Mouse (Mus musculus): Measurements from ENCODE around the gene Pitpnm2.
"Not testable (repeated sequence)": the region's sequence is repeated elsewhere in the genome, so short reads cannot be mapped to it uniquely, and the experiment has no call there.

The Pitpnm2 gene

DNA sequence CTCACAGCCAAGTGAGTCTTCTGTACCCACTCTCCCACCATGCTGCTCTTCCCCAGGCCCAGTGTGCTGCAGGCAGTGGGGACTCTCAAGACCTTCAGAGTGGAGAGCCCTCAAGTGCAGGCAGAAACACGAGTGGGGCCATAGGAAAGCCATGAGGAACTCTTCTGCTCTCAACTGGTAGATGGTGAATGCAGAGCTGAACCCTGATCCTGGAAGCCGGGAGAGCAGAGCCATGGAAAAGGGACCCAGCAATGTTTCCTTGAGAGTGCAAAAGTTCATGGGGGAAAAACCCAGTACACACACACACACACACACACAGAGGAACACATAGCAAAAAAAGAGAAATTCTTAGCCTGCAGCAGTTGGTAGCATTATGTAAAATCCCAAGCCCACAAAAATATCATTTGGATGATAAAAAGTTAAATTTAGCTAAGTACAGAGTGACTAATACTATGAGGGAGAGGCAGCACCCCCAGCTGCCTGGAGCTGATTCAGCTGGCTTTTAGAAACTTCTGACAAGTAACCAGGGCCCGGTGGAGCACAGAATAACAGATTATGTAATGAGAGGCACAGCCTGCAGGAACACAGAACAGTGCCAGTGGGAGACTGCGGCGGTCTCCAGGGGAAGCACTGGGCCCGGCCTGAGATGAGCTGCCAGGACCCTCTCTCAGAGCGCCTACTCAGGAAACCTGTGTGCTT, 28.4 kb downstream of the Pitpnm2 start:
- peak; percentile 91 for DNase-seq (ENCODE audit: low read depth, low spot score)

DNA sequence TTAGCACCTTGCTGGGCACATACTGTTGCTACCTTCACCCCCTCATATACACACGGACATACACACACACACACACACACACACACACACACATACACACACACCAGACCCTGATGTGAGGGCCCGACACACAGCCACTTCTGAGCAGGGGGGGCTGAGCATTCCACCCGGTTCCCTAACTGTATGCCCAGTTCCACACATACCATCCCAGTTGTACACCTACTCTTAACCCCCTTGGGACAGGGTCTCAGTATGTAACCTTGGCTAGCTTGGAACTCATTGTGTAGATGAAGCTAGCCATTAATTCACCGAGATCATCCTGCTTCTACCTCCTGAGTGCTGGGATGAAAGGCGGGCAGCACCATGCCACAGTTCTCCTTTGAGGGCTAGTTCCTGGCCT, 29.0 kb downstream of the Pitpnm2 start:
- no peak for DNase-seq (ENCODE audit: low read depth, low spot score)

DNA sequence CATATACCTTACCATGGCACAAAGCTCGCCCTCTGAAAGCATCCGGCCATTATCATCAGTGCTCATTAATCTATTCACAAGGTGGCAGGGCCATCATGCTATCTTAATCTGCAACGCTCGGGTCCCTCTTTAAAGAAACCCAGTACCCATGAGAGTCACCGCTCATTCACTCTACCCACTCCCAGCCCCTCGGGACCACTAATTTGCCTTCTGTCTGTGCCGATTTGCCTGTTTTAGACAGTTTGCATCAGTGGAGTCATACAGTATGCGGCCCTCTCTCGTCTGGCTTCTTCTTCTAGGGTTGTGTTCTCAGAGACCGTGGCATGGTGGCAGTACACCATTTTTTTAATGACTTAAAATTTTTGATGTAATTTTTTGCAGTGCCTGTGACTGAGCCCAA, 30.1 kb downstream of the Pitpnm2 start:
- no peak for DNase-seq (ENCODE audit: low read depth, low spot score)

- DNase-seq (ENCODE audit: low read depth, low spot score), result no peak
Measured at GRCm38 (mm10) chr5:124218986-124219385, 30.6 kb downstream of the Pitpnm2 start.

- no peak for DNase-seq (ENCODE audit: low read depth, low spot score)
Measured at GRCm38 (mm10) chr5:124217566-124218249, 31.9 kb downstream of the Pitpnm2 start.

- not testable (repeated sequence) for DNase-seq (ENCODE audit: low read depth, low spot score)
Measured at GRCm38 (mm10) chr5:124217092-124217491, 32.5 kb downstream of the Pitpnm2 start.

GRCm38 (mm10) chr5:124216403-124216802, 33.2 kb downstream of the Pitpnm2 start:
- no peak for DNase-seq (ENCODE audit: low read depth, low spot score)

- no peak for DNase-seq (ENCODE audit: low read depth, low spot score)
Measured at GRCm38 (mm10) chr5:124215647-124216046, 33.9 kb downstream of the Pitpnm2 start.

- DNase-seq (ENCODE audit: low read depth, low spot score), result no peak
Measured at GRCm38 (mm10) chr5:124214516-124215145, 34.9 kb downstream of the Pitpnm2 start.

DNA sequence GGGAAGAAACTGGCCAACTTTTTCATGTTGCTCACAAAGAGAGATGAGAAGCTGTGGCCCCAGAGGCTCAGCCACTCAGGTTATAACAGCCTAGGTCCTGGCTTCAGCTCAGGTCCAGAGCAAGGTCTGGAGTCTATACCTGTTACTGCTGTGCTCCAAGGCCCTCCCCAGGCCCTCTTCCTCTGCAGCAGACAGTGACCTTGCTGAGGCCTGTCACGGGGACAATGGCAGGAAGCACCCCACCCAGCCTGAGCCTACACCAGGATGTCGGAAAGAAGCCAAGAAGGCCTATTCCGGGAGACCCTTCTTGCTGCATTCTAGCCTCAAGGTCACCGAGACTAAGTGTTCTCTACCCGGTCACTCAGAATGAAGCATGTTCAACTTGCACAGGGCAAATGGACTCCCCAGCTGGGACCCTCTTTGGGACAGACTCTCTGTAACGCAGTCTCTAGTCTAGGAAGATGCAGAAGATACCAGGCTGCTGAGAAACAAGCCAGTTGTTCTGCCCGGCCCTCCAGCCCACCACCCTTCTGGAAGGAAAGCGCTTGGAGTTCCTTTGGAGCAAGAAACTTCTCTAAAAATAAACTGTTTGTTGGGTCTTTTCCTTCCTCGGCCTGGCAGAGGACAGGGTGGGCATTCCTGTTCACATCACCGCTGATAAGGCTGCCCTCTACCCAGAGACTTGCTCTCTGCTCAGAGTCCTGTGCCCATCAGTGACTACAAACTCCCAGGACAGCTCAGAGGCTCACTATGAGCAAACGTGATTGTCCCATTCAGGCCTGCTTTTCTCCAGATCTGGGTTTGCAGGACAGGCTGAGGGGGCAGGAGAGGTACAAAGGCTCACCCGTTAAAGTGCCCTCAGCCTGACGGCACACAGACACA, 35.7 kb downstream of the Pitpnm2 start:
- no peak for DNase-seq (ENCODE audit: low read depth, low spot score)

GRCm38 (mm10) chr5:124211669-124212068, 37.9 kb downstream of the Pitpnm2 start:
- DNase-seq (ENCODE audit: low read depth, low spot score), result no peak

- peak; percentile 88 for DNase-seq (ENCODE audit: low read depth, low spot score)
Measured at GRCm38 (mm10) chr5:124211234-124211633, 38.3 kb downstream of the Pitpnm2 start.

- no peak for DNase-seq (ENCODE audit: low read depth, low spot score)
Measured at GRCm38 (mm10) chr5:124210281-124211016, 39.1 kb downstream of the Pitpnm2 start.

DNA sequence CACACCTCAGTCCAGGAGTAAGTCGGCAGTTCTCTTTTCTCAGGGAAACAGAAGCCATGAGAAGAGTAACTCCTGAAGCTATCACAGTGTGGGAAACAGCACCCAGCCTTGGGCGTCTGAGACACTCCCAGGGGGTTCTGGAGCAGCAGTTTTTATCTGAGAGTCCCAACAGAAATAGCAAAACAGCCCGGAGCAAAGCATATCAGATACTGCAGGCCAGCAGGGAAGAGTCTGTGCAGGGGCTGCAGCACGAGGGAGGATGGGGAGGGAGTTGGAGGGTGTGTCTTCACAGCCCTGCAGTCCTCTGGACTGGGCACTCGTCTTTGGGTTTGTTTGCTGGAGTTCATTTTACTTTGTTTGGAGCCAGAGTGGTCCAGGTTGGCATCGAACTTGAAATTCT, 39.7 kb downstream of the Pitpnm2 start:
- no peak for DNase-seq (ENCODE audit: low read depth, low spot score)

DNA sequence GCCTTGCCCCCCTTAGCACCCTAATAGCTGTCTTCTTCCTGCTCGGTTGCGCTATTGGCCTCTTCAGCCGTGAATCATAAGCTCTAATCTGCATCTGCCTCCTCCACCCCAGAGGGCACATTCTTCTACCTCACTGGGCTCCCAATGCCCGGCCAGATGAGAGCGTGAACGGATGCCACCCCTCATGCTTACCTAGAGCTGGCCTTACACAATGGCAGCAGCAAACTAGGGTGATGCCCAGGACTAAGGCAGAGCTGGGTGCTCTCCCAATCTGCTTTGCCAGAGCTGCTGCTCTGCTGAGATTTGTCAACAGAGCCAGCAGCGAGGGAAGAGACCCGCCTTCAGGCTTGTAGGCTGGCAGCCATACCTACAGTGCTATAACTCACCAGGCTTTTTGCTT, 41.5 kb downstream of the Pitpnm2 start:
- DNase-seq (ENCODE audit: low read depth, low spot score), result no peak

- peak; percentile 86 for DNase-seq (ENCODE audit: low read depth, low spot score)
Measured at GRCm38 (mm10) chr5:124206481-124207038, 43.0 kb downstream of the Pitpnm2 start.

DNA sequence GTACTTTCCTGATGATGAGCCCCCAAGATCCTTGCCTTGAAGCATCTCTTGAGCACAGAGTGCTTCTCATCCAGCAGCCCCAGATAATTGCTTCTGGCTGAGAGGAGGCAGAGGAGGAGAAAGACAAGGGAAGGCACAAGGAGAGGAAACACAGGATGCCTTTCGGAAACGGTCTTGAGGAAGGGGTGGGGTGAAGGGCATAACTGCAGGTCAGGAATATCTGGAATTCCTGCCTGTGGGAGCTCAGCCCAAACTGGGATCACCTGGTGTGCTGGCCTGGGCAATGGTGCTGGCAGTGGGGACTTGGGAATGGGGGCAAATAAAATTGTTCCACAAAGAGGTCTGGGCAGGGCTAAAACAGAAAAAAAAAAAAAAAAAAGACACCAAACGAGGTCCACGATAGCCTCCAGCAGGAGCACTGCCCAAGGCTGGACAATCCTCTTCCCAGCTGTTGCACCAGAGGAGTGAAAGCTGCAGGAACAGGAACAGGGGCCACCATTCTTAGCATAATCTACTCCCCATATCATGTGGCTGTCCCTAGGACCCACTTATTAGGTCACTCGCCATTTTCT, 43.7 kb downstream of the Pitpnm2 start:
- no peak for DNase-seq (ENCODE audit: low read depth, low spot score)

DNA sequence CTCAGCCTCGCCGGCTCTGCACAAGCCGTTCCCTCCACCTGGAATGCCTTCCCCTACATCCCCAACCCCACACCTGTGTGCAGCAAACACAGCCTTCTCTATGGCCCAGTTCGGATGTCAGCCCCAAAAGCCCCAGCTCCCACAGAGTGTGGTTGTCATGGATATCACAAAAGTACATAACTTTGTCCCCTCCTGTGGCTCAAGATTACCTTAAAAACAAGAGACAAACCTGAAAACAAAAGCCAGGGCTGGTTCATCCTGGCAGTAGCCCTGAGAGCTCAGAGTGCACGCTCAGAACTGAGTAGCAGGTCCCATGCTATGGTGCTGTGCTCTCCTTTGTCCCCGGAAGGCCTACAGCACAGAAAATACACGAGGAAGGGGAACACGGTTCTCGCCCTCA, 44.3 kb downstream of the Pitpnm2 start:
- no peak for DNase-seq (ENCODE audit: low read depth, low spot score)

DNA sequence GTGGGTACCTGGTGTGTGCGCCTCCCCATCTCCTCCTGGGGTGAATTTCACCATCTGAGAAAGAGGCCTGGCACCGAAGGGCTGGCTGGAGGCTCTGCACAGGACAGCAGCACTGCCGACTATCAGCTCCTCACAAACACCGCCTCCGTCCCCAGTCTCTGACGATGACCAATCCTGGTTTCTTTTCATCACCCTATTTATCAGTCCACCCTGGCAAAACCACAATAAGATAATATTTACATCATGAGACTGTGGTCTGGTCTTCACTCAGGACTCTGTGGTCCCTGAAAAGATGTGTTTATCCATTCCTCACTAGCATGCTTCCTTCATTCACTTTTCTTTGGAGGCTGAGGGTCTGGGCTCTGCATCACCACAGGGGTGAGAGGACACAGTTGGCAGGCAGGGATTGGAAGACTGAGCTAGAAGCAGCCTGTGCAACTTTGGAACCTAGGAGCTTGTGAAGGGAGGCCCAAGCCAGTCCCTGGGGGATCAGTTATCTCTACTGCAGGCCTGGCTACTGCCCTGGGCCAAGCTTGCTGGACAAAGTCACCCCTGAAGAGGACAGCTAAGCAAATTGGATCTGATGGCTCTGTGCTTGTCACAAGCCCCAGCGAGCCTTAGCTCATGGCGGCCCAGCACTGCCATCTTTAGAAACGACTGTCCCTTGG, 45.3 kb downstream of the Pitpnm2 start:
- DNase-seq (ENCODE audit: low read depth, low spot score), result peak; percentile 83

DNA sequence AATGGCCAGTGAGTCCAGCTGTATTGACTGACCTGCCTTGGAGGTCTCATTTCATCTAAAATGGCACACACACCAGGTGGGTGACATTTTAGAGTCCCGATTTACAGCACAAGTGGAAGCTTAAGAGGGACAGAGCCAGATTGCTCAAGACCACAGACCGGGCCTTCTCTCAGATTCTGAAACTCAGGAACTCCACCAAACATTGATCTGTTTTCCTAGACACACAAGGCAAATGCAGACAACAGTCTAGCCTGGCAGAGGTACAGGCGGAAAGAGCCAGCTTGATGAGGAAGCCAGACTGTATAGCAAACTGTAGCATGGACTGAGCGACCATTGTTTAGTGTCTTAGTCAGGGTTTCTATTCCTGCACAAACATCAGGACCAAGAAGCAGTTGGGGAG, 46.3 kb downstream of the Pitpnm2 start:
- DNase-seq (ENCODE audit: low read depth, low spot score), result no peak
